Mouse (Mus musculus) kidney, postnatal 25 days (tissue): ENCODE measurements around the gene Ocrl.

ENCODE experiments used
- DNase-seq, 2 experiments: peaks; one replicate each; pipeline ENCODE4 v3.0.0; 2021; ENCODE audit warnings: mixed read lengths in 2 of 2

Gene Ocrl

DNA sequence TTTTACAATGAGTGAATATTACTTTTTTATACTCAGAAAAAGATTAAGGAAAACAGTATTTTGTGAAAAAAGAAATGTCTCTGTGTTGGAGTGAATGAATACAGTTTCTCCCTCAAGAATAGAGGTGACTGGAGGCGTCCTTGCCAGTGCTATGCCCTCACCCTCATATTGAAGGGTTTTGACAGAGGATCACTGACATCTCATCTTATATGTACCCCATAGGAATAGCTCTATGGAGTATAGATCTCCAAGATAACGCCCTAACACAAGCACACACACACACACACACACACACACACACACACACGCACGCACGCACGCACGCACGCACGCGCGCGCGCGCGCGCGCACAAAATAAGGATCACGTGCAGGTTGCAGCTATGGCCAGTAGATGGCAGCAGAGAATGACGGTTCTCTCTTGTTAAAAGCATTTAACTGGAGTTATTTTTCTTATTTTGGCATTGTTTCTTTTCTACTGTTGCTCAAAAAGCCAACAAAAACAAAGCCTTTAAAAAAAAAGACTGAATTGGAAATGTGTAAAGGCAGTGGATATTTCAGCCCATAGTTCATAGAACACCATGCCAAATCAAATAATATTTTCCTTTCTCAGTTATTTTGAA, 72.9 kb downstream of the Ocrl start:
- DNase-seq = peak; percentile 54 to 64

DNA sequence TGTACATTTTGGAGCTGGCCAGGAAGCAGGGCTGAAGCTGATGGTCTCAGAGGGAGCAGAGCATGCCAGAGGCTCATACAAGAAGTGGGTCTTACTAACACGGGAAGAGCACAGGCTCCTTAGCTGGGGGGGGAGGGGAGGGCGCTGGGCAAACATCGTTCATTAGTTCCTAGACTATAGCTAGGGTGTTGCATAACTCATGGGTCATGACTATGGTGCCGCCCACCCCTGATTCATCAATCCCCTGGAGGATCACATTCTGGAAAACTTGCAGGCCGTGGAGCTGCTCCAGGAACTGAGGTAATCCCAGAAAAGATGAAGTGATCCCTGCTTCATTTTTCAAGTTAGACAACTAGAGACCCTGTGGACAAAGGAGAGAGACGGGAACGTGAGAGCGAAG, 75.8 kb downstream of the Ocrl start:
- DNase-seq = no peak

- DNase-seq = peak; percentile 63 to 86
Observed at GRCm38 (mm10) chrX:47992606-47993005, 80.4 kb downstream of the Ocrl start.

GRCm38 (mm10) chrX:47998412-47998811, 86.2 kb downstream of the Ocrl start:
- peak; percentile 1 to 44 for DNase-seq

DNA sequence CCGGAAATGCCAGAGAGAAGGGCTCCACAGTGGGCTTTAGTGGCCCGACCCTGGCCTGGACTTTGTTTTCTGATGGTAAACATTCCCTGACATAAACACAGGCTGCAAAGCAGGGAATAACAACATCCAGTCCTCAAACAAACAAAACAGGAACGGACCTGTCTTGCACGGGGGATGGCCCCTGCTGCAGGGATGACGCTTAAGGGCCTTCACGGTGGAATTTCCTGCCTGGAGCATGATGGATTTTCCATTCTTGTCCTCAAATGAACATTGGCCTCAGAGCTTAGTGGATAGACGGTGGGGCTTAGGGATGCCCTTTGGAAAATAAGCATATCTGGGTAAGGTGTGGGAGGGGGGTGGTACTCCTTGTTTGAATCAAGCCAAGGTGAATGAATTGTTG, 89.0 kb downstream of the Ocrl start:
- DNase-seq = peak in 1 of 2 experiments; percentile 4

- no peak for DNase-seq
Observed at GRCm38 (mm10) chrX:48004786-48005185, 92.6 kb downstream of the Ocrl start.

DNA sequence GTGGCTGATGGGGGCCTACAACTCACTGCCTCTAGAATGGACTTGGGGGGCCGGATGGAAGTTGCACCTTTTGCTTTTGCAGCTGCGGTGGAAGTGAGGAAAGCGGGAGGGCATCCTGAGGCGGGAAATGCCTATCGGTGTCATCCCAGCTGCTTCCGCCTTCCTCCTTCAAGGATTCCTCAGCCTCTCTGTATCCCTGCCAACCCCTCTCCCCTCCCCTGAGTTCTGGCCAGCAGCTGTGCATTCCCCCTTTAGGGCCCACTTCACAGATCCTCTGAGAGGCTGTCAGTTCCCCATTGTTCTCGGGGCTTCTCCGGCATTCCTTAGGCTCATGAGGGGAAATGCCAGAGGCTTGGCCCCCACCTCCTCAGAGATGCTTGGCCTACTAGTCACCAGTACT, 93.9 kb downstream of the Ocrl start:
- DNase-seq = peak; percentile 20 to 56

DNA sequence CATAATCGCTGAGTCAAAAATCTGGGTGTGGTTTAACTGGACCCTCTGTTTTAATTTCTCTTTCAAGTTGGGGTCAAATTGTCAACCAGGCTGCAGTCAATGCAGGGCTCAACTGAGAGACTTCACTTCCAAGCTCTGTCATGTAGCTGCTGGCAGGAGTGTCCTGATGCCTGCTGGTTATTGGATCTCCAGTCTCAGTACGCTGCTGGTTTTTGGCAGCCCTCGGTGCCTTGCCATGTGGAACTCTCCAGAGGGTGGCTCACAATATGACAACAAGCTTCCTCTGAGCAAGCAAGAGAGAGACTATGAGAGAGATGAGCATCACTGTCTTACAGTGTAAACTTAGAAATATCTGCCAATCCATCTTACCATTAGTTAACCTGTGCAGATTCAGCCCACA, 99.5 kb downstream of the Ocrl start:
- DNase-seq = no peak
